Mouse (Mus musculus) liver, postnatal 0 days (tissue): Measurements from ENCODE around the gene Rabgap1l.

Source experiments
- CTCF ChIP-seq: sonication (generic); IDR thresholded peaks from 2 replicates; pipeline ENCODE4 v1.5.1; 2016; ENCODE audit warnings: antibody characterized with exemption, low read depth
- EP300 ChIP-seq: IDR thresholded peaks from 2 replicates; pipeline ENCODE4 v1.6.1; 2016; ENCODE audit warnings: antibody characterized with exemption, low read depth, mild to moderate bottlenecking

DNA sequence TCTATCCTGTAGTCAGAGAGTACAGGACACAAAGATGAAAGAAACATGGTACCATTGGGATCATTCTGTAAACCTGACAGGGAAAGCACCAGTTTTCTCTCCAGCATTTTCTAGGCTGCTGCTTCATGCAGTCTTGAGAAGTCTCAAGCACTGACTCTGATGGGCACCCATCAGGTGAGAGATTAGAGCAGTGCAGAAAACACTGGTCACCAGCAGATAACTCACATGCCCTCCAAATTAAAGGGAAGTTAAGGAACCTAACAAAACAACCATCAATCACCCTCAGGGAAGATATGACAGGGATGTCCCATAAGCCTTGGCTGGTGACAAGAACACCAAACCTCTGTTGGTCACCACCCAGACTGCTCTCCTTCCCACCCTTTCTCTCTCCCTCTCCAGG is 285.2 kb downstream of the Rabgap1l start:
- TF ChIP-seq EP300 (no peak), CTCF (no peak)
